Mouse (Mus musculus) naive thymus-derived CD4-positive, alpha-beta T cell, adult 2 months (primary cell): ENCODE results near the gene Arl6.
A peak's percentile ranks its signal among the peaks of the same experiment; 100 is the strongest.

Experiments used
- DNase-seq: peaks from one replicate; pipeline ENCODE4 v3.0.0-alpha.2; 2011; ENCODE audit warnings: low read depth

Arl6 gene

DNA sequence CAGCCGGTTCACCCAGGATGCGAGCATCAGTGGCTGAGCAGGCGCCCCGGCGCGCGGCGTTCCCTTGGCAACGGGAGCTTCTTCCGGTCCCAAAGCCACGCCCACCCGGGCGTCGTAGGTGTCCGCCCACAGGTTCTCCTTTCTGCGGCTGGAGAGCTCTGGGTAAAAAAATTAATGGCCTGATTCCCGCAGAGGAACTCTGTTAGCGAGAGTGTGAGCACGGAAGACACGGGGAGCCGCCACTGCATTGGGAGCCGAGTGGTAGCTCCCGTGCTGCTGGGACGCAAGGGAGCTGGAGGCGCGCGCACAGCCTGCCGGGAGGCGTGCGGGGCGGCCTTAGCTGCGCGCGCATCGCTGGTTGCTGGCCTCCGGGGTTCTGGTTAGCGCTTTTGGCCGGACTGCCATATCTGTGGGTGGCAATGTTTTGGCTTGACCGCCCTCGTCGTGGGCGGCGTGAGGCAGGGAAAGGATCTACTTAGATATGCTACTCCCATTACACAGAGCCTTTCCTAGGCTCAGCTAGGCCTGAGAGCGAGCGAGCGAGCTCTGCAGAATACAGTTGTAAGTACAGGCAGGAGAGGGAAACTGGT is at the start of gene Arl6:
Arl6 (minus strand) TSS at position 290 of the 590 bp plus-strand sequence.
- peak; percentile 94 for DNase-seq

DNA sequence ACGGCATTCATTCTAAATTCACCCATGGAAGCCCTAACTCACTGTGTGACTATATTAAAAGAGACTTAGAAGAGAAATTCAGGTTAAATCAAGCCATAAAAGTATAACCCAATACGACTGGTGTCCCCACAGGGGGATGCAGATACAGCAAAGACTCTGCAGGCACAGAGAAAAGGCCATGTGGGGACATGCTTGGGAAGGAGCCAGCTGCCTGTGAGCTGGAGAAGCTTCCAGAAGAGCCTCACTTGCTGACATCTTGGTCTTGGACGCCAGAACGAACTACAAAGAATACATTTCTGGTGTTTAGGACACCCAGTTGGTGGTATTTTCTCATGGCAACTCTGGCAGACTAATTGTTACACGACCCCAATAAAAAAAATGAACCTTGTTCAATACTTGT is 45.9 kb upstream of the Arl6 start:
- DNase-seq, result no peak

DNA sequence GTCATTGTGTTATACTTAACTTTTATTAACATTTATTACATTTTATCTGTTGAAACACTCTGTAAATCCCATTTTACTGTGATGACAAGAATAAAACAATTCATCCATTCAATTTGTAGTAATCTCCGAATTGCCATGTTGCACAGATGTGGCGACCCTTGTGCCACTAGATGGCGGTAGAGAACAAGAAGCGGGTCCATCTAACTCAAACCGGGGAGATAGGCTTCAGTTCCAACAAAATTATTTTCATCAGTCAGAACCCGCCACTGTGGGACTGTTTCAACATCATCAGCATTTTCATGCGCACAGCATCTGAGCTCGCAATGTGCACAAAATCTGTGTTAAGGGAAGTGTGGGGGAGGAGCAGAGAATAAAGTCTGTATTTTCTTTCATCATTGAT is 44.2 kb upstream of the Arl6 start:
- DNase-seq, result peak; percentile 54

DNA sequence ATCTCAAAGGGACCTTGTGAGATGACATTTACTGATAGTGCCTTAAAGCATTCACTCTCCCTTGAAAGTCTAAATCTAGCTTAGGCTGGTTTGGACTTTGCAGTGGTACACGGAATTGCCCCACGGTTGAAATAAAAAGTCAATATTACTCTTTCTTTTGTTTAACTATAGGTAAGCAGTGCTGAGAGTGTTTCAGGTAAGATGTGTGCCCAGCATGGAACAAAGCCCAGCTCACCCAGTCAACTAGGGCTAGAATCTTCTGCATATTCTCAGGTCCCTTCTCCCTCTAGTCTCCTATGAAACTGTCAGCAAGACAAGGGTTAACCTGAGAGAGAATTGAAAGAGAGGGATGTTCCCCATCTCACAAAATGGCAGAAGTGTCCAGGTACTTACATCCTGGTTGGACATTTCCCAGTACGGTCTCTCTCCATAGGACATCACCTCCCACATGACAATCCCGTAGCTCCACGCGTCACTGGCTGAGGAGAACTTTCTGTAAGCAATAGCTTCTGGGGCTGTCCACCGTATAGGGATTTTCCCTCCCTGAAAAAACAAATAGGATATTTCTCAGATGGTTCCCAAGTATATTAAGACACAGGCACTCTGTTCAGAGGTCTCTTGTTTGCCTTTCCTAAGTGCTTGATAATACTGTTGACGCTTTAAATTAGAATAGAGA is 43.2 kb upstream of the Arl6 start:
- no peak for DNase-seq

DNA sequence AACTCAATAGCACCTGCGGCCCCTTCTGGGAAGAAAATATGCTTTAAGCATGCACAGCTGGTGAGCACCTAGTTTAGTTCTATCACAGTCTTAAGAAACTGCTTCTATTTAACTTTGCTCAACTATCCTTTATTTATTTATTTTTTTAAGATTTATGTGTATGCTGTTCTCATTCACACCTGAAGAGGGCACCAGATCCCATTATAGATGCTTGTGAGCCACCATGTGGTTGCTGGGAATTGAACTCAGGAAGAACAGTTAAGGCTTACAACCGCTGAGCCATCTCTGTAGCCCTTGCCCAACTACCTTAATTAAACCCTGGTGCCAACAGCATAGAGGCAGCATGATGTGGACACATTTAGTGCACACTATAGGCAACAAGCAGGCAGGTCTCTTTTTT is 27.7 kb upstream of the Arl6 start:
- DNase-seq, result no peak

DNA sequence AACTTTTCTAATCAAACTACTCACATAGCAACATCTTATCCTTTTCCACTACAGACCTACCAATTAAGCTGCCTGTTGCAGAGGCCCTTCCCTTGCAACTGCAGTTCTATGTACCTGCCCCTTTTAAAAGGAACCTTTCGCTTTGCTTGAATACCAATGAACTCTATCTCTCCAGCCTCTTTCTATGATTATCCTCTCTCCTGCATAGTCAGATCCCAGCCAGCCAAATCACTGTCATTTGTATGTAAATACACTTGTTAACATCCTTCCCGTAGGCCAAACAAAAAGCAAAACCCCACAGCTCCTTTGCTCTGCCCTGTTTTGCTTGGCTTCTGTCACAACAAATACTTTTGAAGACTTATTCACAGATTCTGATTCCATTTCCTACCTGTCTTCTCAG is 4.6 kb upstream of the Arl6 start:
- no peak for DNase-seq

DNA sequence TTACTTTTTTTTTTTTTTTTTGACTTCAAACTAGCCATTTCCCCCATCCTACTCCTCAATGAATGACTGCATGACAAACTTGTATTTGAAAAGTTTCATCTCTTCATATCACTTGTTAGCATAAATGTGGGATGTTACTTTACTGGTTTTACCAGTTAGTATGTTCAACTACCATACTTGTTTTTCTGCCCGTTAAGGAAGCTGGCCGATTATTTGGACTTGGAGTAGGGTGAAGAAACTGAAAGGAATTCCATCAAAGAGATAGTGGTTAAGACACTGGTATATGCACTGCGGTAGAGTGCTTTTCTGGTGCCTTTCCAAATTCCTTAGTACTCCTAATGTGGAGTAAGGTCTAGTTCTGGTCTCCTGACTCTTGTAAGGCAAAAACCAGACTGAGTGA is 794 bp upstream of the Arl6 start:
- peak; percentile 11 for DNase-seq

DNA sequence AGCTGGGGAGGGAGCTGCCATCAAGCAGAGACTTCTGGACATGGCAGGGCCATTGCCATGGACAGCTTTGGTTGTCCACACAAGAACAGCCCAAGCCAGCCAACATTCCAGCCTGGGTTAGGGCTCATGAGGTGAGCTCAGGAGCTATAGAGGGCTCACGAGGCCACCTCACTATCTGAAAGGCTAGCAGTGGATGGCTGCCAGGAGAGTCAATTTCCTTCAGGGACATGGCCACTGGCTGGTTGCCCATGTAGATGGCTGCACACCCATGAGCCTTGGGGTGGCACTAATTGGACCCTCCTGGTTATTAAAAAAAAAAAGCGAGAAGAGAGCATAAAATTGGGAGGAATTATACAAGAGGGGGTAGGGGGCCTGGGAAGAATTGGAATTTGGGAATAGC is 4.6 kb downstream of the Arl6 start:
- no peak for DNase-seq

DNA sequence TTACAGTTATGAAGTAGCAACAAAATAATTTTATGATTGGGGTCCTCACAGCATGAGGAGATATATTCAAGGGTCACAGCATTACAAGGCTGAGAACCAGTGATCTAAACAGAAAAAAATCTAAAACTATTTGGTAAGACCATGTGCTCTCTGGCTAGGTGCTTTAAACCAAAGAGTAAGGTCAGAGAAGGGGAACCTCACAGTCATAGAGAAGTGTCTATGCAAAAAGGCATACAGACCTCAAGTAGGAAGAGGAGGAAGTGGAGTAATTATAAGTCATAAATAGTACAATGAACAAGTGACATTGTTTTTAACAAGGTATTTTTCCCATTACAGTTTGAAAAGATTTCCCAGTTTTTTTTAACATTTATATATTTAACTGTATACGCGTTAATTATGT is 17.6 kb downstream of the Arl6 start:
- no peak for DNase-seq

DNA sequence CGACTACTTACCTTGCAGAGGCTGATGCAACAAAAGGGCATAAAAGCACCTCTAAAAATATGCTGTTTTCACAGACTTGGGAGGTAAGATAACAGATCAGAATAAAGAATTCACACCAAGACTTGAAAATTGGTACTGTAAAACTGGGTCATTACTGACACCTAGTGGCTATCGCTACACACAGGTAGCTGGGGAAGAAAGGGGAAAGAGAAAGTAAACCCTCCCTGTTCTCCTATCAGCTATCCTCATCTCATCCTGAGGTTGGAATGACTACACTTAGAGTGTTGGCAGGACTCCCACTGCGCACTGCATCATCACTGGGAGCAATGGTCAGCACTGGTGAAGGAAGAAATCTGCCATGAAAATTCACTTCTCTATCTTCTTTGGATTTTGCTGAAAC is 22.0 kb downstream of the Arl6 start:
- DNase-seq, result peak; percentile 77

DNA sequence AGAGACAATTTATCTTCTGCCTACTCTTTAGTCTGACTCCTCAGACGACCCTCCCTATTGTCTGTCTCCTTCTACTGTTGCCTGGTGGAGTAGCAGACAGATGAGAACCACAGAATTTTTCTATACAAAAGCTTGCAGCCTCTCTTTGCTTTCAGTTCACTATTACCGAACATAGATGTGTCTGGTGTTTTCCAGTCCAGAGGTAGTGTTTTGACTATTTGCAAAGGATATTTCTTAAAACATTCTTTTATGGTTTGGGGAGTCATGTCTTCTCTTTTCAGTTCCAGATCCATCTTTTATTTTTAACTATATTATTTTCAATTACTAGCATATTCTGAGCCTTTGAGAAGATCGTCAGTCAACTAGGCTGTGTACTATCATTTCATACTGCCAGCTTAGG is 23.5 kb downstream of the Arl6 start:
- no peak for DNase-seq

DNA sequence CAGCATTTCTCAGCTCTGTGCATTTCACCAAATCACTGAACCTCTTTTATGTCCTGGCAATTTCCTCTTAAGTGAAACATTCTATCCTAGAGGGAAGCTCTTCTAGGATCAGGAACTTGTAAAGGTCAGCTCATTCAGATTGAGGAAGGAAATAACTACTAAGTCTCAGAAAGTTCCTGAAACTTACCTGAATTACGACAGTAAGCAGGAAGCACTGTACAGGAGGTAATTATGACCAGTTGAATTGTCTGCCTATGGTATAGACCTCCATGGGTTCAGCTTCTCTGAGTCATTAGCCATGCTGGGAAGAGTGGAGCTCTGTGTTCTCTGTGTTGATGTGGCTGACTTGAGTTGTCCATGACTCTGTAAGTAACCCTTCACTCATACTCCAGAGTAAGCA is 28.4 kb downstream of the Arl6 start:
- no peak for DNase-seq

DNA sequence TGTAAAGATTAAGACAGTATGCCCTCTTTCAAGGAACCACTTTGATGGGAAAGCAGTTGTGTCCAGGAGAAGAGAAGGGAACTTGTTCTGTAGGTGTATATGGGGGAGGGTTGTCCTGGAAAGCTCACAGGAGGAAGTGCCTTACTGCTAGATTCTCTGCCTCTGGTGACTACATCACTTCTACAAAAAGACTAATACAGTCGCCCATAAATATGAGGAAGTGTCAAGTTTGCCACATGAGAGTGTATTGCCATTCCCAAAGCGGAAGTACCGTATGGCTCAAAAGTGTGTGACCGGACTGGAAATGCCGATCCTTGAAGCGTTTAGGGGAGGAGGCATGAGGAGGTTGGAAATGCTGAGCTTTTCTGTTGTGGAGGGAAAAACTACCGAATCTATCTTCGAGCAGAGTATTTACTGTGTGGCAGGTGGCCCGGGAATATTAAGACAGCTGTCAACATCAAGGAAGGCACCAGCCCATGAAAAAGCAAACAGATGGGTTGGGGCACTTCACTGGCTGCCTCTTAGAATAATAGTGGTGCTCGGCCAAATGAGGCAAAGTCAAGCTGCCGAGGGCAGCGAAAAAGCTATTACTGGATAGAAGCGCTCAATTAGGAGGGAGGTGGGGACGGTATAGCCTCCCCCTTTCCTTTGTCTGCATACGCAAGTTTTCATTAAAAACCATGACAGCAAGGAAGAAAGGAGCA is 35.0 kb downstream of the Arl6 start:
- no peak for DNase-seq

DNA sequence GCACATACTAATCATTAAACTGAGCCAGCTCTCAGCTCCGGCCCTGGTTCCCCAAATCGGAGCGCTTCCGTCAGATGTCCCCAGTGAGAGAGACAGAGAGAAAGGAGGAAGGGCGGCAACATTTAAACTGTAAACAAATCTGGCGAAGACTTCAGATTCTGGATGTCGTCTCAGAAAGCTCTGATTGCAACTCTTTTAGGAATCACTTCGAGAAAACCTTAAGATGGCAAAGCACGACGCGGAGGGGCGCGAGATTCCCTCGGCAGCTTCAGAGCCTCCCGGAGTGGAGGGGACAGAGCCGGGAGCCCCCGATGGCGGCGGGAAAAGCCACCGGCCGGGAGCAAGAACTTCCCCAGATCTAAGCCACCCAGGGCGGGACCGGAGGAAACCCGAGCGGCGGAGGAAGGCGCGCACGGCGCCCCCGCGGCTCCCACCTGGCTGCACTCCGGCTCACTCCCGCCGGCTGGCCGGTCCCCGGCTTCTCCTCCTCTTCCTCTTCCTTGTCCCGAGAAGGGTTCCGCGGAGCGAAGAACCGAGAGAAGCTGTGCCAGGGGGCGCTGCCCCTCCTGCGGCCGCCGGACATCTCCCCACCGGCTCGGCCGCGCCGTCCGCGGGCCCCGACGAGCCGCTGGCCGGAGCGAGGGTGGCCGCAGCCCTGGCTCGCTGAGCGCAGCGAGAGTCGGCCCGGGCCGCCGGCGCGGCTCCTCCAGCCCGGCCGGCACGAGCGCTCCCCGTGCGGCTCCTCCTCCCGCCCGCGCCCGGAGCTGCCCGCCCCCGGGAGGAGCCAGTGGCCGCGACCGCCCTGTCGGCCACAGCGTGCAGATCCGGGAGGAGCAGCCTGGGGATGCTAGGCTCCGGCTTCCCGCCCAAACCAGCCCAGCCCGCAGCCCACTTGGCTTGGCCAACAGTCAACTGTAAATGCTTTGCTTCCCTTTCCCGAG is 38.6 kb downstream of the Arl6 start, which contains the start of gene Crybg3:
Crybg3 (minus strand) TSS at position 669 of the 941 bp plus-strand sequence.
- DNase-seq, result peak; percentile 40

DNA sequence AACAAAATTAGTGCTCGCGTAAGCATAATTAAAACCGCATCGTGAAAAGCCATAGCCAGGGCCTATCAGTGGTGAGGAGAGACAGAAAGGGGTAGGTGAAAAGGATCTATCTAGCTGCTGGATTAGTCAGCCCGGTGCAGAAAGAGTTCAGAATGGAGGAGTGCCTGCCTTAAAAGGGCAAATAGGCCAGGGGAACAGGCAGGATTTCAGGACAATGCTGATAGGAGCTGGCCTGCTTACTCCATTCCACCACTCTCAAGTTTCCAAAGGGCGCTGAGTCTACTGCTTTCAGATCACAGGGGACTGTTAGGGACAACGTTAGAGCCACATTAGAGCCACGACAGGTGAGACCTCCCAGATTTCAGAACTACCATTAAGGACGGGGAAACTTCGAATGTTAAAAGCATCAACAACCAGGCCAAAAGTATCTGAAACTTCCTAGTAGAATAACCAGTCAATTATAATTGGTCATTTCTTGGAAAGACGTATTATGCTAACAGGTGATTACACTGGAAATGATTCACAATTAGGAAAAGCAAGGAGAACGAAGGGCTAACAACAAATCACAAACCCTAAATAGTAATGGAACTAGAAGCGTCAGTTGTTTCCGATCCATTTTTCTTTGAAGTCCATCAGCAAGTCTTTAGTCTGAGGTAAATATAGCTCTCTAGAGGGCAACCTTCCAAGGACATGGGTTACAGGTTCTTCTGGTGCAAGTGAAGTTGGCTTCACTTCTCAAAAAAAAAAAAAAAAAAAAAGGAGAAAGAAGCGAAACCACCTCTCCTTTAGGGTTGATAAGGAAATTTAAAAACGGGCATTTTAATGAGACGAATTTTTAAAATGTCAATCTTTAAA is 39.6 kb downstream of the Arl6 start:
- DNase-seq, result peak; percentile 9

DNA sequence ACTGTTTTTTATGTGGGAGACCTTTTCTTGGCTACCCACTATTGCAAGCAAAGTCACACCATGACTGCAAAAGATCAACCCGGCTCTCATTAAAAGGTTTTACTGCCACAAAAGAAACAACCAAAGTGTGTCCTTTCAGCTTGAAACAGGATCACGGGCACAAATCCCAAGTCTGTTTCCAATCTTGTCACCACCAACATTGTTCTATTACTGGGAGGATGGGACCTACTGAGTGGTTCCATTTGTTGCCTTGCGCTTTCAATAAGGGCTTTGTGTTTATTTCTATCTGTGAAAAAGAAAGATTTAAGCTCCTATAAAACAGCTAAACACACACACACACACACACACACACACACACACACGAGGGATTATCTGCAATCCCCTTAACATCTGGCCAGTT is 40.2 kb downstream of the Arl6 start:
- no peak for DNase-seq

DNA sequence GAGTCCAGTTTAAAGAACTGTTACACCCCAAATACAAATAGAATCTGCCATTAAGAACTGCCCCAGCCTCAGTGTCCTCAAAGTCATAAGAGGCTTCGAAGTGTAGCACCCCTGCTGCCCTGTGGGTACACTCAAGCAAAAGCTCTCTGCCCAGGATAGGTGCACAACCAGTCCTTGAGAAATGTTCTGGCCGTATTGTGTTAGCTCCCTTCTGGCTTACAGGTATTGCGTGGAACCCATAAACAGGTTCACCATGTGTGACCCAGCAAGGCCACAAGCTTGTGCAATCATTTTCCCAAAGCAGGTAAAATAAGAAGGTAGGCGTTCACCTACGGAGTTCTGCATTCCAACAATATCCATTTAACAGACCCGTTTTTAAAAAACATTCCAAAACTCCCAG is 41.9 kb downstream of the Arl6 start:
- no peak for DNase-seq

DNA sequence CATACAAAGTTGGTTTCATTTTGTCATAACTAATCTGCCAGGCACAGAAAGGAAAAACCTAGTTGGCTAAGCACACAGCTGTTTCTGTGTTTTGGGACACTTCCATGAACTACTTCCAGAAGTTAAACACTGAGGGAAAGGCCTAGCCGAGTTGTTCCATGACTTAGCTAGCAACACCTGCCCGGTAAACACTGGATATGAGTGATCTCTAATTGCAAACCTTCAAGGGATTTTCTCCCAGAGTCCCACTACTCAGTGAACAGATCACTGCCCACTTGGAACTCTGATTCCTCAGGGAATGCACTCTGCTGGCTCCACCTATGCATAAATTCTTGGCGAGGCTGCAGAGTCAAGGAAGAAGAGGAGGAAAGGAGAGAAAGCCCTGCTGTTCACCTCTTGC is 44.5 kb downstream of the Arl6 start:
- DNase-seq, result no peak

DNA sequence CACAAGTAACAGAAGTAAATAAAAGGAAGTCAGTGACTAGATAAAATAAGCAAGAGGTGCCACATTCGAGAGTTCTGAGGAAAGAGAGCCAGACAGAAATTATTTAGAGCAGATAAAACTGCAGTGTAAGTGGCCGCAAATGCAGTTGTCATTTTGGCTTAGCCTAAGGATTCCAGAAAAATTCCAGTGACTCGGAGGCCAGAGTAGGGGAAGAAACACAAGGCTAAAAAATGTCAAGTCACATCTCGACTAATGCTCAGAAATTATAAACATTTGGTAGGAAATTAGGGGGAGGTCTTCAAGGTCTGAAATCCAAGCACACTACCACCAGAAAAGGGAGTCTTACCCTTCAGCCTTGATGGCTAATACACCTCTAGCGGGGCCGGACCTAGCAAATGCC is 48.4 kb downstream of the Arl6 start:
- DNase-seq, result no peak

DNA sequence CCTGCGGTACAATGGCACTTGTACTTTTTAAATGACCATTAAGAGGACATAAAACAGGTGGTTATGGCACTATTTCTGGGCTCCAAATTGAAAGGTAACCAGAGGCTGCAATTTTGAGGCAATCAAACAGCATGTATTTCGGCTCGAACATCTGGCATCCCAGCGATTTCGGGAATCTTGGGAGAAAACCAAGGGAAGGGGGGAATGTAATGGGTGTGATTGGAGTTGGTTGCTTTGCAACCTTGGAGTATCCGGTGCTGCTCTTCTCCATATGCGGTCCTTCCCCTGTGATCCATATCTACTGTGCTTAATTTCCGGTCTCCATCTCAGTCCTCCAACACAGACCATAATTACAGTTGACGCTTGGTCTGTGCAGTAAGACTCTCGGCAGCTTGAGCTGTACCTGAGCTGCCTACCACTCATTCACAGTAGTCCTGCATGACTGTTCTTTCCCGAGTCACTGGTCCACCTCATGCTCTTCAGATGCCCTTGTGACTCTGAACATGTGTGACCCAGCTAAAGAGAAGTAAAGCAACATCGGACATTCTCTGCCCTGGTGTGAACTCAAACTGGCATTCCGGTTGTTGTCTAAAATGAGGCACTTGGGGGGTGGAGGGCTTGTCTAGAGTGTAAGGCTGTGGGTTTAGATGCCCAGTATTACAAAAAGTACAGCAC is 50.7 kb downstream of the Arl6 start:
- no peak for DNase-seq

DNA sequence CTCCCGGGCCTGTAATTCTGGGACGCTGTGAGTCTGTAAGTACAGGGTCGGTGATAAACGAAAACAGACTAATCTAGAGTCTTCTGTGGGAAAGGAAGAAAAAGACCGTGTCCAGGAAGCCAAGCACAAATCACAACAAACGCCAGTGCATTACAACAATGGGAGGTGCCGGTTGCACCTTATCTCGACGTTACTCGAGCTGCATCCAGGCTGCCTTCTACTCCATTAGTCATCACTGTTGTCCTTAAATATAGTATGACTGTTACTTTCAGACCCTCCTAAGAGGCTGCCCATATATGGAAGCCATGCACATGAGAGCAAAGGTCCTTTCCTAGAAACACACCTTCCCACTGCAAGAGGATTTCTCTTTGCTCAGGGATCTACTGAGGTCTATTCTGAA is 51.4 kb downstream of the Arl6 start:
- DNase-seq, result no peak
